Mouse (Mus musculus) neural tube, embryonic 12.5 days (tissue): ENCODE measurements at regions not wholly inside any gene's neighbourhood (a gene's known extent, or its start where the extent isn't known, plus 50 kb on each side); places are given as distances from the start of the nearest gene placed in this dataset.

Source experiments
- ATAC-seq: fragments of 200-750 bp; cut with Nextera tagmentation; 2 replicates; pipeline ENCODE4 v1.8.0; 2017; ENCODE audit warnings: low read depth, mild to moderate bottlenecking, moderate TSS enrichment, moderate library complexity; ENCODE audit not compliant: low FRiP score
- H3K27ac ChIP-seq: fragments of 300-500 bp; sonication (generic); 2 replicates; pipeline ENCODE4 v1.5.1; 2016
- H3K27me3 ChIP-seq: fragments of 300-500 bp; sonication (generic); replicated peaks from 2 replicates; pipeline ENCODE4 v1.6.1; 2016; ENCODE audit warnings: mild to moderate bottlenecking
- H3K36me3 ChIP-seq: fragments of 300-500 bp; sonication (generic); 2 replicates; pipeline ENCODE4 v1.6.1; 2016; ENCODE audit warnings: mild to moderate bottlenecking
- H3K4me1 ChIP-seq: fragments of 300-500 bp; sonication (generic); 2 replicates; pipeline ENCODE4 v1.6.1; 2016
- H3K4me2 ChIP-seq: fragments of 300-500 bp; sonication (generic); replicated peaks from 2 replicates; pipeline ENCODE4 v1.6.1; 2016; ENCODE audit warnings: mild to moderate bottlenecking
- H3K4me3 ChIP-seq: fragments of 300-500 bp; sonication (generic); 2 replicates; pipeline ENCODE4 v1.5.1; 2016
- H3K9ac ChIP-seq: fragments of 300-500 bp; sonication (generic); 2 replicates; pipeline ENCODE4 v1.6.1; 2016; ENCODE audit warnings: mild to moderate bottlenecking
- H3K9me3 ChIP-seq: fragments of 300-500 bp; sonication (generic); 2 replicates; pipeline ENCODE4 v1.6.1; 2016; ENCODE audit warnings: mild to moderate bottlenecking
- WGBS: fragments of 180-500 bp; shearing (Covaris S2); methylation state at CpG from one replicate; pipeline ENCODE4 v1.1.7; 2016; 5-methylcytosine and 5-hydroxymethylcytosine counted together

DNA sequence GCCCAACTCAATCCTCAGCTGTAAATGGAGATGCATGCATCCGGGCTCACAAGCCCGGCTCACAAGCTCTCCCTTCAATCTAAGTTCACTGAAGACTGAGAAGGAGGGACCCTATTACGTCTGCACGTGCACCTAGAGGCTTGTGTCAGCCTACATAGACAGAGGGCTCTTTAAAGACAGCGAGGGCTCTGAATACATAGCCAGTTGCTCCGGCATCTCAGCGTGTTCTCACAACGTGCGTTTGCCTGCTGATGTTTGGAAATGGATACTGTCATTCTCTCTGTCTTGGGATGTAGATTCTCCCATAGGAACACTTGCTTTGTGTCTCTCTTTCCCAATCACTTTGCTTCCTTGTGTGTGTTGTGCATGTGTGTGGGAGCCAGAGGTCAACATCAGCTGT is 83.8 kb downstream of the Sox9 start:
- Histone ChIP-seq H3K27me3 (no peaks in the 10 kb centered on the region), H3K36me3 (no peaks in the 10 kb centered on the region), H3K9ac (no peak overlapping the region), H3K4me1 (peaks cover 28% of the 10 kb centered on the region), H3K9me3 (no peaks in the 10 kb centered on the region), H3K27ac (no peak overlapping the region), H3K4me3 (no peak overlapping the region), H3K4me2 (no peak overlapping the region)
- no peak for ATAC-seq
- WGBS = 85% methylated on average over 9 of the region's 9 CpGs

DNA sequence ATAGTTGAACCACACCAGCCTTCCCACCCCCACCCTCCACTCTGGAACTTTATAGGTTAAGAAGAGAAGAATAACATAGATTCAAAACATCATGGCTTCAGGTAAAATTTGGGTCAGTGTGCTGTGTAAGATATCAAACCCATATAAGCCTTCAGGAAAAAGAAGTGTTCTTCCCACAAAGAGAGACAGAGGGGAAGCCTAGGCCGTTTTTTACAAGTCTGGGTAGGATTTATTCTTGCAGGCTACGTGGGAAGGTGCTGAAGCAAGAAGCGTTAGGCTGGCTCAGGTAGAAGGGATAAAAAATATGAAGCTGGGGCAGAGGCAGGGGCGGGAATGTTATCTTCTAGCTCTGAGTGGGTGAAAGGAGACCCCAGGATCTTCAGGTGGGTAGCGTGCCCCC is 87.5 kb downstream of the Sox9 start:
- Histone ChIP-seq H3K4me3 (no peak overlapping the region), H3K27ac (peak overlapping the region; percentile 63; the same call in 1 of the 2 replicates), H3K27me3 (no peaks in the 10 kb centered on the region), H3K4me2 (peak overlapping the region; percentile 50), H3K9me3 (no peaks in the 10 kb centered on the region), H3K9ac (no peak overlapping the region), H3K4me1 (peaks cover 51% of the 10 kb centered on the region), H3K36me3 (no peaks in the 10 kb centered on the region)
- ATAC-seq = no peak
- 20% methylated on average over 5 of the region's 5 CpGs for WGBS

- no peak overlapping the region for H3K9ac ChIP-seq
- H3K9me3 ChIP-seq = no peaks in the 10 kb centered on the region
- peak; percentile 95 for ATAC-seq
- 2% methylated on average over 17 of the region's 17 CpGs for WGBS
- H3K27ac ChIP-seq = peak overlapping the region; percentile 63
- H3K27me3 ChIP-seq = no peaks in the 10 kb centered on the region
- H3K4me2 ChIP-seq = peak overlapping the region; percentile 50
- no peaks in the 10 kb centered on the region for H3K36me3 ChIP-seq
- no peak overlapping the region for H3K4me3 ChIP-seq
- H3K4me1 ChIP-seq = peaks cover 51% of the 10 kb centered on the region
These were observed 88.4 kb downstream of the Sox9 start for GRCm38 (mm10) chr11:112870201-112871035.

GRCm38 (mm10) chr11:112872677-112873367 is 90.8 kb downstream of the Sox9 start:
- 22% methylated on average over 11 of the region's 11 CpGs for WGBS
- no peak for ATAC-seq
- H3K9ac ChIP-seq = no peak overlapping the region
- H3K27me3 ChIP-seq = no peaks in the 10 kb centered on the region
- no peaks in the 10 kb centered on the region for H3K9me3 ChIP-seq
- peak overlapping the region; percentile 23 for H3K4me2 ChIP-seq
- peaks cover 65% of the 10 kb centered on the region for H3K4me1 ChIP-seq
- peak overlapping the region; percentile 5; the same call in 1 of the 2 replicates for H3K27ac ChIP-seq
- H3K4me3 ChIP-seq = no peak overlapping the region
- no peaks in the 10 kb centered on the region for H3K36me3 ChIP-seq

DNA sequence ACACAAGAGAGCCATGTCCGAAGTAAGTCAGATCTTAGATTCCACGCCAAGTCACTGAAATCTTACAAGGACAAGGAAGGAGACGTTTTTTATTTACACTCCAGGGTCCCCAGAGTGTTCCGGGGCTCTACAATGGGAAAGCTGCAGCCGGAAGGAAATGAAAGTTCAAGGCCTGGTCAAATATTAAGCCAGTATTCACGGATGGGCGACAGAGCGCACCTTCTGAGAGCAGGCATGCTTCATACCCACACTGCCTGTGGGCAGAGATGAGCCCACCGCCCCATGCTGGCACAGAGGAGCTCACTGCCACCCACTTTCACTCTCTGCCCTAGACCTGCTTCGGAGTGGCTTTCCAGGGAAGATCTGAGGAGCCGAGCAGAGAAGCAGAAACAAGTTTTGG is 92.2 kb downstream of the Sox9 start:
- H3K36me3 ChIP-seq = no peaks in the 10 kb centered on the region
- peaks cover 62% of the 10 kb centered on the region for H3K4me1 ChIP-seq
- H3K9me3 ChIP-seq = no peaks in the 10 kb centered on the region
- ATAC-seq = no peak
- H3K4me3 ChIP-seq = no peak overlapping the region
- H3K9ac ChIP-seq = no peak overlapping the region
- no peak overlapping the region for H3K4me2 ChIP-seq
- H3K27me3 ChIP-seq = no peaks in the 10 kb centered on the region
- no peak overlapping the region for H3K27ac ChIP-seq
- WGBS = 81% methylated on average over 11 of the region's 11 CpGs

DNA sequence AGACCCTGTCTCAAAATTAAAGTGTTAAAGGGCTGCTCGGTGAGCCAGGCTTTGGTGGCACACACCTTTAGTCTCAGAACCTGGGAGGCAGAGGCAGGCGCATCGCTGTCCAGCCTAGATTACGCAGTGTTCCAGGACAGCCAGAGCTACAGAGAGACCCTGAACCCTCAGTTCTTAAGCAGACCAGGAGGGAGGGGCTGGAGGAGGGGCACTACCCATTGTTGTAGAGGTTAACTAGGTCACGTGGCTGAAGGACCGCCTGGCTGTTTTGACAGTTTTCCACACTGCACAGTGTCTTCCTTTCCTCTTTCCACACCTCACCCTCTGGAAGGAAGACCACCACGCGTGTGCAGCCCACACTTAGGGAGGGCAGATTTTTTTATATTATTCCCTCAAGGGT is 94.2 kb downstream of the Sox9 start:
- ATAC-seq = no peak; the same call in 1 of the 2 replicates
- H3K27me3 ChIP-seq = no peaks in the 10 kb centered on the region
- 41% methylated on average over 8 of the region's 8 CpGs for WGBS
- no peaks in the 10 kb centered on the region for H3K36me3 ChIP-seq
- peaks cover 42% of the 10 kb centered on the region for H3K4me1 ChIP-seq
- no peak overlapping the region for H3K9ac ChIP-seq
- no peak overlapping the region for H3K27ac ChIP-seq
- no peak overlapping the region for H3K4me2 ChIP-seq
- no peaks in the 10 kb centered on the region for H3K9me3 ChIP-seq
- no peak overlapping the region for H3K4me3 ChIP-seq

- H3K27me3 ChIP-seq = no peaks in the 10 kb centered on the region
- H3K4me2 ChIP-seq = no peak overlapping the region
- no peak for ATAC-seq
- H3K9ac ChIP-seq = no peak overlapping the region
- H3K4me1 ChIP-seq = peaks cover 20% of the 10 kb centered on the region; the same call in 1 of the 2 replicates
- H3K9me3 ChIP-seq = no peaks in the 10 kb centered on the region
- no peak overlapping the region for H3K4me3 ChIP-seq
- no peak overlapping the region for H3K27ac ChIP-seq
- H3K36me3 ChIP-seq = no peaks in the 10 kb centered on the region
These were observed 96.4 kb downstream of the Sox9 start for GRCm38 (mm10) chr11:112878436-112878835.

DNA sequence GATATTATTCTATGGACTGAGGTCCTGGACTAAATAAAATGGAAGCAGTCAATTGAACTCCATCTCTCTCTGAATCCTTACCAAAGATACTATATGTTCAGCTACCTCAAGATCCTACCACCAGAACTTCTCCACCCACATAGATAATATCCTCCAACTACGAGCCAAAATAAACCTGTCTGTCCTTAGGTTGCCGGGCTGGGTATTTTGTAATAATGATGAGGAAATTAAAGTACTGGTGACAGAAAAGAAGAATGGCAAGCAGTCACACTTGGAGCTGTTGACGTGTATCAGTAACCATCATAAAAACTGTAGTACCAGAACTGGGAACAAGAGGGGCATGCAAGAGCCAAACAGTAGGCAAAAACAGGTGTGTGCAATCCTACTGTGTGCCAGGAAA is 98.7 kb downstream of the Sox9 start:
- no peaks in the 10 kb centered on the region for H3K27me3 ChIP-seq
- 92% methylated on average over 3 of the region's 3 CpGs for WGBS
- ATAC-seq = no peak
- no peaks in the 10 kb centered on the region for H3K9me3 ChIP-seq
- no peak overlapping the region for H3K27ac ChIP-seq
- H3K4me2 ChIP-seq = no peak overlapping the region
- H3K36me3 ChIP-seq = no peaks in the 10 kb centered on the region
- H3K9ac ChIP-seq = no peak overlapping the region
- H3K4me3 ChIP-seq = no peak overlapping the region
- H3K4me1 ChIP-seq = peaks cover 24% of the 10 kb centered on the region

DNA sequence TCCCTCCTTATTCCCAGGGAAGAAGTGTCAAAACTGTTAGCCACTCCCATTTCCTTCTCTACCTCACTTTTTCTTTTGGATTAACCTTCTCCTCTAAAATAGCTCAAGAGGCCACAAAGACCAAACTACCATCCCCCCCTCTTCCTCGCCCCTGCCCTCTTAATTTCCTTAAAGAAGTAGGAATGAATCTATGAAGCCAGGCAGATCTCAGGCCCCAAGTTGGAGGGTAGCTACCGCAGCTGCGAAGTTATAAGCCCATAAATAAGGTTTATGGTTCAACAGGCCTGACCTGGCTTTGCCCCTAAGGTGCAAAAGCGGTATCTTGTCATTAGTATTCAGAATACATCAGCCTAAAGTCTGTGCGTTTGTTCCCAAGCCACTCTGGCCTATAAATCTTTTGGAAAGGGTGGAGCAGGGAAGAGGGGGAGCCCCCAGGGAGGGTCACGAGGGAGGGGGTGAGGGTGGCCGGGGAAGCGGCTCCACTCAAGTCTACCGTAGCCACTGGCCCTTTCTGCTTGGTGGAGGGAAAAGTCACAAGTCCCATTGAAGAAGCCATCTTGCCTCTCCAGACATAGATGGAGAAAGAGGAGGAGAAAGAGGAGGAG is 103.4 kb downstream of the Sox9 start:
- Histone ChIP-seq H3K9me3 (no peaks in the 10 kb centered on the region), H3K9ac (no peak overlapping the region), H3K27ac (no peak overlapping the region), H3K4me2 (no peak overlapping the region), H3K4me1 (peaks cover 23% of the 10 kb centered on the region), H3K4me3 (no peak overlapping the region), H3K27me3 (no peaks in the 10 kb centered on the region), H3K36me3 (no peaks in the 10 kb centered on the region)
- peak; percentile 94 for ATAC-seq
- 5% methylated on average over 9 of the region's 9 CpGs for WGBS

DNA sequence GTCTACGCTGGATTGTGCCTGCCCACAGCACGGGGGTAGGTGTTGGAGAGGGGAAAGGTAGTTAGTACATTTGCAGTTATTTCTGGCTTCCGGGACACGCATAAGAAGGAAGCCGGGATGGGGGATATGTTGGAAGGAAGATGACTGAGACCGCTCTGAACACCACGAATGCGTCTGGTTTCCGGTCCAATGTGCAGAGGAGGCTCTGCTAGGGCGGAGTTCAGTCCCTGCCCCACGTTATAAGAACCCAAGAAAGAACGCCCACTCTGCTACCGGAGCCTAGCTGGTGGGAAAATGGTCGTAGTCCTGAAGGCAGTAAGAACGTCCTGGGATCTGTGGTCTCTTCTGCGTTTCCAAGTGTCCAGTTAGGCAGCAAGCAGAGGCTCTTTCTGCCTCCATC is 104.1 kb downstream of the Sox9 start:
- H3K27ac ChIP-seq = no peak overlapping the region; the same call in 1 of the 2 replicates
- no peaks in the 10 kb centered on the region for H3K36me3 ChIP-seq
- H3K9me3 ChIP-seq = no peaks in the 10 kb centered on the region
- H3K9ac ChIP-seq = no peak overlapping the region
- peaks cover 23% of the 10 kb centered on the region for H3K4me1 ChIP-seq
- H3K27me3 ChIP-seq = no peaks in the 10 kb centered on the region
- H3K4me3 ChIP-seq = no peak overlapping the region
- WGBS = 59% methylated on average over 16 of the region's 16 CpGs
- ATAC-seq = 0 out of 2 replicates have a peak, but pooled peaks have one; percentile 10
- H3K4me2 ChIP-seq = no peak overlapping the region

DNA sequence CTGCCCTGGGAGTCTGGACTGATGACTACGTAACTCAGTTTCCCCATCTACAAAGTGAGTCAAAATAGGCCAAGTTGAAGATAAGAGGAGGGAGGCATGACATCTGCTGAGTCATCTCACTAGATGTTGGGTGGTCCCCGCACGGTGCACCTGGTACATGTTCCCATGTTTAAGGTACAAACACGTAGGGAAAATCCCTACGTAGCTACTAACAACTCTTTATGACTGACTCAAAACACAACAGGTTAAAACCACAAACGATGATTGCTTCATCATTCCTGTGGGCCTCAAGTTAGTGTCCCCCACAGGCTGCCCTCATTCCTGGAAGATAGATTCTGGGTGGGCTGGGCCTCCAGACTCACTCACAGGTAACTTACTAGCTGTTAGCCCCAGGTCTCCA is 107.7 kb downstream of the Sox9 start:
- no peaks in the 10 kb centered on the region for H3K27me3 ChIP-seq
- peaks cover 19% of the 10 kb centered on the region for H3K4me1 ChIP-seq
- no peak overlapping the region for H3K4me3 ChIP-seq
- WGBS = 94% methylated on average over 6 of the region's 6 CpGs
- ATAC-seq = no peak
- H3K4me2 ChIP-seq = no peak overlapping the region
- H3K36me3 ChIP-seq = no peaks in the 10 kb centered on the region
- H3K9ac ChIP-seq = no peak overlapping the region
- no peak overlapping the region for H3K27ac ChIP-seq
- no peaks in the 10 kb centered on the region for H3K9me3 ChIP-seq

DNA sequence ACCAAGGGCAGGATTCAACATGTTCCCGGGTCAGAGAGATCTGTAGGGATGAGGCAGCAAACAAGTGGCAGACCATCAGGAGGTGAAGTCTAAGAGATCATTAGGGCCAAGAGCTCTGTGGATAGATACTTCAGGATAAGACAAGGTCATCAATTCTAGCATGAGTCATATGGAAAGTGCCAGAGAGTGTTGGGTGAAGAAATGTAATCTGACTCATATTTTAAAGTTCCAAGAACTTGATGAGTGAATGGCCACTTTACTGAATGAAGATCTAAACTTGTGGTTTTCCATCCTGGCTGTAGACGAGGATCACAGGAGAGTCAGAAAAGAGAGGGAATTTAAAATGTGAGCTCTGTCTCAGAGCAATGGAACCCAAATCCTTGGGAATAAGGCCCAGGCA is 115.6 kb downstream of the Sox9 start:
- H3K9me3 ChIP-seq = no peaks in the 10 kb centered on the region
- H3K27me3 ChIP-seq = no peaks in the 10 kb centered on the region
- ATAC-seq = no peak
- H3K9ac ChIP-seq = no peak overlapping the region
- H3K4me3 ChIP-seq = no peak overlapping the region
- H3K36me3 ChIP-seq = no peaks in the 10 kb centered on the region
- no peaks in the 10 kb centered on the region for H3K4me1 ChIP-seq
- WGBS = 83% methylated on average over 2 of the region's 2 CpGs
- H3K4me2 ChIP-seq = no peak overlapping the region
- H3K27ac ChIP-seq = no peak overlapping the region
